Mouse (Mus musculus) heart, embryonic 10.5 days (tissue): ENCODE results near the gene Ppp2r3a. TPM values are rescaled to one million over a fixed set of nuclear protein-coding genes. Genes with fewer than 3 reads are reported as not detected.
A peak's percentile ranks its signal among the peaks of the same experiment; 100 is the strongest.

Experiments used
- DNase-seq: peaks from one replicate; pipeline ENCODE4 v3.0.0-alpha.2; 2017; ENCODE audit warnings: low spot score
- H3K27ac ChIP-seq: fragments of 300-500 bp; sonication (generic); 2 replicates; pipeline ENCODE4 v1.5.1; 2016; ENCODE audit warnings: mild to moderate bottlenecking
- H3K27me3 ChIP-seq: fragments of 300-500 bp; sonication (generic); 2 replicates; pipeline ENCODE4 v1.6.1; 2016; ENCODE audit warnings: mild to moderate bottlenecking; ENCODE audit not compliant: poor library complexity, insufficient read depth, severe bottlenecking
- H3K36me3 ChIP-seq: fragments of 300-500 bp; sonication (generic); 2 replicates; pipeline ENCODE4 v1.6.1; 2016; ENCODE audit warnings: mild to moderate bottlenecking, moderate library complexity
- H3K4me1 ChIP-seq: fragments of 300-500 bp; sonication (generic); 2 replicates; pipeline ENCODE4 v1.6.1; 2016; ENCODE audit warnings: mild to moderate bottlenecking
- H3K4me3 ChIP-seq: fragments of 300-500 bp; sonication (generic); 2 replicates; pipeline ENCODE4 v1.5.1; 2016; ENCODE audit warnings: mild to moderate bottlenecking, moderate library complexity
- H3K9me3 ChIP-seq: fragments of 300-500 bp; sonication (generic); 2 replicates; pipeline ENCODE4 v1.6.1; 2016; ENCODE audit warnings: mild to moderate bottlenecking, moderate library complexity
- WGBS: fragments of 180-500 bp; shearing (Covaris S2); methylation state at CpG from one replicate; pipeline ENCODE4 v1.1.7; 2016; 5-methylcytosine and 5-hydroxymethylcytosine counted together
- polyA plus RNA-seq: library from polyadenylated mRNA; unstranded; fragments of >200 nt; fragmentation: Nextera tagmentation; extraction: Ambion mirVana; gene quantifications from 2 replicates; pipeline ENCODE4 v1.2.1, GENCODE M21; 2016

Gene Ppp2r3a
- polyA plus RNA-seq, 1 experiment from 2014 or later, result 37.5 TPM

- Histone ChIP-seq H3K27ac (no peak overlapping the region), H3K4me3 (no peak overlapping the region), H3K36me3 (no peaks in the 10 kb centered on the region), H3K4me1 (peaks cover 21% of the 10 kb centered on the region), H3K9me3 (no peaks in the 10 kb centered on the region), H3K27me3 (no peaks in the 10 kb centered on the region)
- no peak for DNase-seq
- 73% methylated on average over 5 of the region's 5 CpGs for WGBS
Measured at GRCm38 (mm10) chr9:101245493-101245892, 6.1 kb downstream of the Ppp2r3a start.

- no peak for DNase-seq
- no peaks in the 10 kb centered on the region for H3K36me3 ChIP-seq
- H3K27me3 ChIP-seq, result no peaks in the 10 kb centered on the region
- H3K4me1 ChIP-seq, result peaks cover 7% of the 10 kb centered on the region
- 50% methylated on average over 2 of the region's 2 CpGs for WGBS
- H3K9me3 ChIP-seq, result no peaks in the 10 kb centered on the region
- no peak overlapping the region for H3K4me3 ChIP-seq
- no peak overlapping the region for H3K27ac ChIP-seq
Measured at GRCm38 (mm10) chr9:101243711-101244110, 7.9 kb downstream of the Ppp2r3a start.

GRCm38 (mm10) chr9:101240161-101240560 is 11.4 kb downstream of the Ppp2r3a start:
- Histone ChIP-seq H3K9me3 (no peaks in the 10 kb centered on the region), H3K4me3 (no peak overlapping the region), H3K4me1 (peaks cover 10% of the 10 kb centered on the region), H3K36me3 (0 out of 2 replicates have a peak, but pooled peaks cover 3% of the 10 kb centered on the region), H3K27me3 (no peaks in the 10 kb centered on the region), H3K27ac (no peak overlapping the region)
- WGBS, result 79% methylated on average over 3 of the region's 3 CpGs
- no peak for DNase-seq

GRCm38 (mm10) chr9:101235786-101236185 is 15.8 kb downstream of the Ppp2r3a start:
- no peaks in the 10 kb centered on the region for H3K9me3 ChIP-seq
- H3K27ac ChIP-seq, result no peak overlapping the region
- no peak overlapping the region for H3K4me3 ChIP-seq
- H3K4me1 ChIP-seq, result 0 out of 2 replicates have a peak, but pooled peaks cover 3% of the 10 kb centered on the region
- DNase-seq, result no peak
- 57% methylated on average over 2 of the region's 2 CpGs for WGBS
- no peaks in the 10 kb centered on the region for H3K27me3 ChIP-seq
- peaks cover 5% of the 10 kb centered on the region; the same call in 1 of the 2 replicates for H3K36me3 ChIP-seq

GRCm38 (mm10) chr9:101232034-101232433 is 19.6 kb downstream of the Ppp2r3a start:
- Histone ChIP-seq H3K27me3 (no peaks in the 10 kb centered on the region), H3K4me1 (0 out of 2 replicates have a peak, but pooled peaks cover 3% of the 10 kb centered on the region), H3K4me3 (no peak overlapping the region), H3K9me3 (no peaks in the 10 kb centered on the region), H3K36me3 (peaks cover 3% of the 10 kb centered on the region; the same call in 1 of the 2 replicates), H3K27ac (no peak overlapping the region)
- no peak for DNase-seq
- 65% methylated on average over 6 of the region's 6 CpGs for WGBS

- Histone ChIP-seq H3K4me3 (no peak overlapping the region), H3K27me3 (no peaks in the 10 kb centered on the region), H3K36me3 (peaks cover 3% of the 10 kb centered on the region; the same call in 1 of the 2 replicates), H3K9me3 (no peaks in the 10 kb centered on the region), H3K4me1 (no peaks in the 10 kb centered on the region), H3K27ac (no peak overlapping the region)
- DNase-seq, result no peak
- 84% methylated on average over 3 of the region's 3 CpGs for WGBS
Measured at GRCm38 (mm10) chr9:101230028-101230427, 21.6 kb downstream of the Ppp2r3a start.

- Histone ChIP-seq H3K27ac (no peak overlapping the region), H3K4me3 (no peak overlapping the region), H3K9me3 (no peaks in the 10 kb centered on the region), H3K4me1 (no peaks in the 10 kb centered on the region), H3K36me3 (peaks cover 3% of the 10 kb centered on the region; the same call in 1 of the 2 replicates), H3K27me3 (no peaks in the 10 kb centered on the region)
- DNase-seq, result no peak
Measured at GRCm38 (mm10) chr9:101228892-101229291, 22.7 kb downstream of the Ppp2r3a start.

- 67% methylated on average over 1 of the region's 1 CpGs for WGBS
- Histone ChIP-seq H3K27ac (no peak overlapping the region), H3K9me3 (no peaks in the 10 kb centered on the region), H3K4me1 (peaks cover 3% of the 10 kb centered on the region; the same call in 1 of the 2 replicates), H3K27me3 (no peaks in the 10 kb centered on the region), H3K36me3 (0 out of 2 replicates have a peak, but pooled peaks cover 3% of the 10 kb centered on the region), H3K4me3 (no peak overlapping the region)
- no peak for DNase-seq
Measured at GRCm38 (mm10) chr9:101207984-101208383, 43.6 kb downstream of the Ppp2r3a start.

- Histone ChIP-seq H3K9me3 (no peaks in the 10 kb centered on the region), H3K27ac (no peak overlapping the region), H3K36me3 (0 out of 2 replicates have a peak, but pooled peaks cover 3% of the 10 kb centered on the region), H3K4me3 (no peak overlapping the region), H3K27me3 (no peaks in the 10 kb centered on the region), H3K4me1 (peaks cover 3% of the 10 kb centered on the region; the same call in 1 of the 2 replicates)
- no peak for DNase-seq
- WGBS, result 83% methylated on average over 4 of the region's 4 CpGs
Measured at GRCm38 (mm10) chr9:101206516-101206915, 45.1 kb downstream of the Ppp2r3a start.

GRCm38 (mm10) chr9:101205216-101205615 is 46.4 kb downstream of the Ppp2r3a start:
- Histone ChIP-seq H3K27me3 (no peaks in the 10 kb centered on the region), H3K36me3 (0 out of 2 replicates have a peak, but pooled peaks cover under 1% of the 10 kb centered on the region), H3K4me1 (peaks cover 13% of the 10 kb centered on the region), H3K9me3 (no peaks in the 10 kb centered on the region), H3K27ac (no peak overlapping the region), H3K4me3 (no peak overlapping the region)
- 83% methylated on average over 1 of the region's 1 CpGs for WGBS
- DNase-seq, result no peak

- Histone ChIP-seq H3K36me3 (no peaks in the 10 kb centered on the region), H3K27ac (no peak overlapping the region), H3K27me3 (no peaks in the 10 kb centered on the region), H3K4me1 (peaks cover 17% of the 10 kb centered on the region), H3K4me3 (no peak overlapping the region), H3K9me3 (no peaks in the 10 kb centered on the region)
- DNase-seq, result no peak
- WGBS, result 77% methylated on average over 3 of the region's 3 CpGs
Measured at GRCm38 (mm10) chr9:101204059-101204458, 47.5 kb downstream of the Ppp2r3a start.

GRCm38 (mm10) chr9:101200627-101201026 is 51.0 kb downstream of the Ppp2r3a start:
- Histone ChIP-seq H3K27me3 (no peaks in the 10 kb centered on the region), H3K36me3 (no peaks in the 10 kb centered on the region; the same call in 1 of the 2 replicates), H3K4me1 (peaks cover 17% of the 10 kb centered on the region), H3K4me3 (no peak overlapping the region), H3K27ac (peak overlapping the region; percentile 74), H3K9me3 (no peaks in the 10 kb centered on the region)
- WGBS, result 27% methylated on average over 5 of the region's 5 CpGs
- peak; percentile 79 for DNase-seq

- peaks cover 17% of the 10 kb centered on the region for H3K4me1 ChIP-seq
- H3K27ac ChIP-seq, result peak overlapping the region; percentile 90
- H3K27me3 ChIP-seq, result no peaks in the 10 kb centered on the region
- WGBS, result 38% methylated on average over 6 of the region's 6 CpGs
- peak overlapping the region; percentile 57 for H3K4me3 ChIP-seq
- H3K36me3 ChIP-seq, result peaks cover 7% of the 10 kb centered on the region; the same call in 1 of the 2 replicates
- no peak for DNase-seq
- H3K9me3 ChIP-seq, result no peaks in the 10 kb centered on the region
Measured at GRCm38 (mm10) chr9:101198804-101199203, 52.8 kb downstream of the Ppp2r3a start.

GRCm38 (mm10) chr9:101198261-101198660 is 53.3 kb downstream of the Ppp2r3a start:
- Histone ChIP-seq H3K4me3 (peak overlapping the region; percentile 57), H3K4me1 (peaks cover 14% of the 10 kb centered on the region), H3K9me3 (no peaks in the 10 kb centered on the region), H3K36me3 (peaks cover 10% of the 10 kb centered on the region; the same call in 1 of the 2 replicates), H3K27me3 (no peaks in the 10 kb centered on the region), H3K27ac (peak overlapping the region; percentile 90)
- WGBS, result 49% methylated on average over 3 of the region's 3 CpGs
- no peak for DNase-seq
